Comparison of ENCODE assay signal across 10 mouse cellular contexts in the genomic region with DNA sequence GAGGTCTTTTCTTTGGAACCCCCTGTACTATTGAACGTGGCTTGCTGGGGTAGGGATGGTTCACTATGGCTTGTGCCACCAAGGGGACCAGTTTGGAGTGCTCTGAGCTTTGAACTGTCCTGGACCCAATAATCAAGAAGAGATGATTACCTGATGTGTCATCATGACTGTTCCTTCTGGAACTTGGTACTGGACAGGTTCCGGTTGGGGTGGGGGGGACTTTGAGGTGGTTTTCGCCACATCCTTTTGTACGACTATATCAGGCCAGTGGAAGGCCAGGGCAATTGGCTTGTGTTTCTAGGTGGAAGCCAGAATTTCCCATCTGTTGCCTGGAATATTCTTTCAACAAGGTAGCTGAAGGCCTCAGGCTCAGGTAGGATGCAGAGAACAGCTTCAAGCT.
"Had no signal": no experiment of that assay in that cellular context is flagged by ENCODE, and none has a peak within 500 bp of the region (broad histone marks: within the 10 kb centered on the region; RNA-seq: fewer than 3 reads in every experiment).

No protein-coding gene starts in this region.

- H3K4me1 ChIP-seq: limb, embryonic 12.5 days; midbrain, embryonic 13.5 days; neural tube, embryonic 12.5 days had no signal

- H3K9ac ChIP-seq: neural tube, embryonic 12.5 days had no signal

- H3K27ac ChIP-seq: limb, embryonic 12.5 days; liver, embryonic 13.5 days; lung, embryonic 15.5 days; midbrain, embryonic 13.5 days; neural tube, embryonic 12.5 days had no signal

- H3K36me3 ChIP-seq: limb, embryonic 12.5 days; liver, embryonic 13.5 days; lung, embryonic 15.5 days; midbrain, embryonic 13.5 days; neural tube, embryonic 12.5 days had no signal

- H3K27me3 ChIP-seq: limb, embryonic 12.5 days; lung, embryonic 15.5 days; midbrain, embryonic 13.5 days; neural tube, embryonic 12.5 days had no signal

- DNase-seq: kidney, adult 18-20 months; kidney, postnatal 14 days; liver, embryonic 13.5 days; right cerebral cortex, postnatal 14 days; thymus, adult 2 months; thymus, postnatal 25 days had no signal

- H3K9me3 ChIP-seq: limb, embryonic 12.5 days; liver, embryonic 13.5 days; lung, embryonic 15.5 days; midbrain, embryonic 13.5 days; neural tube, embryonic 12.5 days had no signal
